Comparison of ENCODE assay signal across 7 mouse cellular contexts in genomic region chr2:27899894-27900293, GRCm38 (mm10). TPM values are rescaled to one million over a fixed set of nuclear protein-coding genes. Genes with fewer than 3 reads are reported as not detected.
DNase-seq lines count a peak whose midpoint lies in the region; ATAC-seq and TF ChIP-seq lines count a peak whose summit lies in the region.

No protein-coding gene starts in this region.

- no peak for TF ChIP-seq POLR2A in MEL (IDR thresholded peaks at IDR 0.05; ENCODE audit: control insufficient read depth in 1 of 2, insufficient read depth in 1 of 2, low read depth in 1 of 2, low read length in 2 of 2, poor library complexity in 1 of 2)
- no peak for TF ChIP-seq POLR2A in bone marrow, adult 2 months (IDR thresholded peaks at IDR 0.05; ENCODE audit: borderline replicate concordance, control insufficient read depth, low read depth, low read length)

- no peaks in the 10 kb centered on the region for H3K36me3 ChIP-seq in MEL (ENCODE audit: control insufficient read depth in 1 of 2, insufficient read depth in 2 of 2, low read length in 2 of 2)
- no peaks in the 10 kb centered on the region for H3K36me3 ChIP-seq in midbrain, postnatal 0 days (ENCODE audit: insufficient read depth, low read length)

- no peaks in the 10 kb centered on the region for H3K79me2 ChIP-seq in MEL (ENCODE audit: control insufficient read depth, insufficient read depth, low read length, poor library complexity)

- H3K4me3 ChIP-seq in layer of hippocampus, adult 2 months, result no peak overlapping the region
- no peak overlapping the region for H3K4me3 ChIP-seq in MEL (ENCODE audit: control insufficient read depth in 1 of 2, insufficient read depth in 1 of 2, low read depth in 2 of 2, low read length in 2 of 2)
- H3K4me3 ChIP-seq in bone marrow, adult 2 months (replicated peaks; ENCODE audit: control insufficient read depth, low read depth, low read length), result no peak overlapping the region
- H3K4me3 ChIP-seq in midbrain, postnatal 0 days (ENCODE audit: low read depth, low read length), result no peak overlapping the region

- no peak for TF ChIP-seq EP300 in MEL (IDR thresholded peaks at IDR 0.05; ENCODE audit: low read depth in 1 of 2, low read length in 2 of 2)

- 53% methylated on average over 3 of the region's 3 CpGs for WGBS in bone marrow, adult 2 months
- 58% methylated on average over 3 of the region's 3 CpGs for WGBS in midbrain, postnatal 0 days

- H3K4me1 ChIP-seq in MEL (ENCODE audit: control insufficient read depth in 1 of 2, insufficient read depth in 2 of 2, low read length in 2 of 2), result no peaks in the 10 kb centered on the region
- peaks cover 1% of the 10 kb centered on the region; the same call in 1 of the 2 replicates for H3K4me1 ChIP-seq in bone marrow, adult 2 months (ENCODE audit: control insufficient read depth, insufficient read depth, low read length)
- H3K4me1 ChIP-seq in midbrain, postnatal 0 days (ENCODE audit: insufficient read depth, low read length), result no peaks in the 10 kb centered on the region

- TF ChIP-seq RAD21 in MEL (IDR thresholded peaks at IDR 0.05; ENCODE audit: low read depth, low read length), result peak; percentile 45

- no peak overlapping the region for H3K4me2 ChIP-seq in midbrain, postnatal 0 days (ENCODE audit: low read depth, low read length, poor library complexity, severe bottlenecking)

- peak; percentile 82 for TF ChIP-seq CTCF in layer of hippocampus, adult 2 months (conservative IDR thresholded peaks at IDR 0.05)
- peak; percentile 64 to 99 (median 75) for TF ChIP-seq CTCF in MEL (IDR thresholded peaks at IDR 0.05 in 2 of 3, conservative IDR thresholded peaks at IDR 0.05 in 1 of 3; ENCODE audit: control insufficient read depth in 1 of 3, insufficient read depth in 1 of 3, low read depth in 2 of 3, low read length in 3 of 3, poor library complexity in 1 of 3, severe bottlenecking in 1 of 3)
- peak; percentile 59 for TF ChIP-seq CTCF in bone marrow, adult 2 months (IDR thresholded peaks at IDR 0.05; ENCODE audit: control insufficient read depth, insufficient read depth, low read length)
- TF ChIP-seq CTCF in midbrain, postnatal 0 days (IDR thresholded peaks at IDR 0.05), result peak; percentile 59

- H3K9ac ChIP-seq in MEL (ENCODE audit: control insufficient read depth, low read depth, low read length, poor library complexity, severe bottlenecking), result no peak overlapping the region
- H3K9ac ChIP-seq in midbrain, postnatal 0 days (replicated peaks; ENCODE audit: low read length, poor library complexity, severe bottlenecking), result no peak overlapping the region

- H3K27ac ChIP-seq in layer of hippocampus, adult 2 months, result no peak overlapping the region
- H3K27ac ChIP-seq in MEL (ENCODE audit: control insufficient read depth, low read depth, low read length), result no peak overlapping the region
- no peak overlapping the region for H3K27ac ChIP-seq in bone marrow, adult 2 months (ENCODE audit: control insufficient read depth, insufficient read depth, low read depth, low read length, poor library complexity)
- no peak overlapping the region for H3K27ac ChIP-seq in midbrain, postnatal 0 days (ENCODE audit: low read depth, low read length)

- ATAC-seq in midbrain, postnatal 0 days (ENCODE audit: low FRiP score), result no peak

- no peaks in the 10 kb centered on the region for H3K9me3 ChIP-seq in MEL (replicated peaks; ENCODE audit: insufficient read depth, low read length)
- no peaks in the 10 kb centered on the region for H3K9me3 ChIP-seq in midbrain, postnatal 0 days (ENCODE audit: low read length)

- peak in 1 of 2 experiments; percentile 44 for DNase-seq in layer of hippocampus, adult 2 months (ENCODE audit: low spot score in 2 of 2)
- no peak for DNase-seq in layer of hippocampus, postnatal 36 days
- DNase-seq in MEL (ENCODE audit: low read depth, low spot score), result peak; percentile 73
- DNase-seq in induced T-regulatory cell, adult 2 months (ENCODE audit: low read depth), result peak; percentile 70
- DNase-seq in midbrain, postnatal 0 days (ENCODE audit: low spot score), result no peak
- DNase-seq in right cerebral cortex, postnatal 25 days, result no peak

- H3K27me3 ChIP-seq in MEL (ENCODE audit: control insufficient read depth in 1 of 2, insufficient read depth in 2 of 2, low read length in 2 of 2), result peaks cover 0 to 1% of the 10 kb centered on the region in 2 experiments; a peak in 2 of 4 replicates
- no peaks in the 10 kb centered on the region for H3K27me3 ChIP-seq in midbrain, postnatal 0 days (ENCODE audit: insufficient read depth, low read length)

TF ChIP-seq in MEL, 35 proteins besides CTCF, POLR2A, EP300 and RAD21:
- TF ChIP-seq SMC3 (IDR thresholded peaks at IDR 0.05; ENCODE audit: low read depth, low read length) (peak; percentile 69), ZC3H11A (IDR thresholded peaks at IDR 0.05; ENCODE audit: low read depth, low read length) (peak; percentile 19; the same call in 1 of the 2 replicates), ETS1 (IDR thresholded peaks at IDR 0.05; ENCODE audit: low read depth, low read length) (no peak), USF2 (IDR thresholded peaks at IDR 0.05; ENCODE audit: borderline replicate concordance in 1 of 2, insufficient read depth in 1 of 2, low read depth in 1 of 2, low read length in 2 of 2) (no peak), JUND (IDR thresholded peaks at IDR 0.05; ENCODE audit: low read depth, low read length) (no peak), NRF1 (IDR thresholded peaks at IDR 0.05; ENCODE audit: insufficient read depth, low read depth, low read length, poor library complexity, severe bottlenecking) (no peak)

RNA-seq across cellular contexts. Expression of gene Col5a1, which starts 13.7 kb away (rescaled TPM):
- total RNA-seq in layer of hippocampus, adult 2 months (2021), result 1 to 10 TPM; 3.6 to 4.1 TPM
- total RNA-seq in layer of hippocampus, postnatal 36 days (2021), result 1 to 10 TPM; 3.6 to 3.9 TPM
- total RNA-seq in MEL (2012; rRNA removed), result 30.3 and 31.1 TPM in 2 replicates
- polyA plus RNA-seq in MEL (2012; ENCODE audit: insufficient read depth in 1 of 2, insufficient read length in 2 of 2, low read depth in 1 of 2, low replicate concordance in 2 of 2, missing spikeins in 1 of 2), result 10 to 100 TPM in 1 of 2 experiments, not detected in 1; 75.5 TPM
- polyA plus RNA-seq in bone marrow, adult 2 months (2011; ENCODE audit: insufficient read depth, insufficient read length, low replicate concordance, missing spikeins), result 7.3 and 8.6 TPM in 2 replicates
- 16.9 and 23.4 TPM in 2 replicates for total RNA-seq in midbrain, postnatal 0 days (2014; rRNA removed)
- polyA plus RNA-seq in midbrain, postnatal 0 days (2015; fragmentation: Nextera tagmentation; extraction: Ambion mirVana), result 5.4 and 5.6 TPM in 2 replicates

Comparison
In these comparisons a context has a peak if more than half of its experiments do, and no peak if none do; other contexts are left out.
1. DNase-seq: peak in MEL (single experiment) and induced T-regulatory cell, adult 2 months (single experiment); none in layer of hippocampus, postnatal 36 days (0 of 2), midbrain, postnatal 0 days (single experiment) and right cerebral cortex, postnatal 25 days (single experiment).
2. Peak in every context shown above with its lines, with median percentiles within 50 percentile points of each other: CTCF ChIP-seq.